Comparison of ENCODE assay signal across 8 mouse cellular contexts in genomic region chr19:12573266-12574011, GRCm38 (mm10). TPM values are rescaled to one million over a fixed set of nuclear protein-coding genes. Genes with fewer than 3 reads are reported as not detected.
DNase-seq lines count a peak whose midpoint lies in the region; ATAC-seq lines count a peak whose summit lies in the region.

No protein-coding gene starts in this region.

- peak overlapping the region; percentile 64 for H3K4me2 ChIP-seq in hindbrain, embryonic 13.5 days

- peak overlapping the region; percentile 61 for H3K9ac ChIP-seq in hindbrain, embryonic 13.5 days

- ATAC-seq in hindbrain, embryonic 13.5 days (ENCODE audit: low FRiP score): peak; percentile 100

- 7% methylated on average over 14 of the region's 14 CpGs for WGBS in hindbrain, embryonic 13.5 days

- peaks cover 14% of the 10 kb centered on the region for H3K4me1 ChIP-seq in hindbrain, embryonic 13.5 days (replicated peaks)

- H3K4me3 ChIP-seq in hindbrain, embryonic 13.5 days: peak overlapping the region; percentile 40

- H3K9me3 ChIP-seq in hindbrain, embryonic 13.5 days: no peaks in the 10 kb centered on the region

- H3K36me3 ChIP-seq in hindbrain, embryonic 13.5 days: peaks cover 5% of the 10 kb centered on the region; the same call in 1 of the 2 replicates

- DNase-seq in MEL-GATA-1-ER (ENCODE audit: extremely low read depth, low read depth): peak; percentile 98
- DNase-seq in cerebellum, postnatal 14 days: peak; percentile 62 to 65
- DNase-seq in frontal cortex, postnatal 14 days (ENCODE audit: low spot score in 2 of 2): peak; percentile 62 to 72
- DNase-seq in layer of hippocampus, postnatal 36 days: peak; percentile 23 to 36
- DNase-seq in lung, postnatal 25 days (ENCODE audit: low spot score): peak; percentile 95
- peak; percentile 13 for DNase-seq in retina, adult 2 months (ENCODE audit: low read depth, low spot score)
- peak; percentile 66 to 77 for DNase-seq in thymus, postnatal 36 days

- H3K27ac ChIP-seq in hindbrain, embryonic 13.5 days: 0 out of 2 replicates have a peak overlapping the region, but pooled peaks have one; percentile 32

- no peaks in the 10 kb centered on the region for H3K27me3 ChIP-seq in hindbrain, embryonic 13.5 days

RNA-seq across cellular contexts. Expression of gene Gm4952, which starts 26.3 kb away (rescaled TPM):
- polyA plus RNA-seq in hindbrain, embryonic 13.5 days (2015; fragmentation: Nextera tagmentation; extraction: Ambion mirVana): 0.19 TPM in 1 of 2 replicates, not detected in the other
- not detected for total RNA-seq in layer of hippocampus, postnatal 36 days (2021)

RNA-seq across cellular contexts. Expression of gene Fam111a, which starts 27.9 kb away (rescaled TPM):
- polyA plus RNA-seq in hindbrain, embryonic 13.5 days (2015; fragmentation: Nextera tagmentation; extraction: Ambion mirVana): 7.8 and 8.0 TPM in 2 replicates
- 1 to 10 TPM; 1.3 to 1.6 TPM for total RNA-seq in layer of hippocampus, postnatal 36 days (2021)

RNA-seq across cellular contexts. Expression of gene Glyat, which starts 59.7 kb away (rescaled TPM):
- 0.05 TPM in 1 of 2 replicates, not detected in the other for polyA plus RNA-seq in hindbrain, embryonic 13.5 days (2015; fragmentation: Nextera tagmentation; extraction: Ambion mirVana)
- under 1 TPM; 0.17 to 0.28 TPM for total RNA-seq in layer of hippocampus, postnatal 36 days (2021)

Comparison
In these comparisons a context has a peak if more than half of its experiments do, and no peak if none do; other contexts are left out.
1. Peak in every context shown above with its lines: DNase-seq, ATAC-seq, H3K4me3 ChIP-seq and H3K27ac ChIP-seq.
2. DNase-seq: peak in every context shown above with its lines; median percentile 98 in MEL-GATA-1-ER; 95 in lung, postnatal 25 days; 72 in thymus, postnatal 36 days; 67 in frontal cortex, postnatal 14 days; 64 in cerebellum, postnatal 14 days; 30 in layer of hippocampus, postnatal 36 days; 13 in retina, adult 2 months.